Mouse (Mus musculus) Muller cell, postnatal 12 days (primary cell): ENCODE data around the gene Arhgap15.

Experiments
- DNase-seq: peaks from one replicate; pipeline ENCODE4 v3.0.0-alpha.2; 2015; ENCODE audit errors: inconsistent ontology term

The Arhgap15 gene

DNA sequence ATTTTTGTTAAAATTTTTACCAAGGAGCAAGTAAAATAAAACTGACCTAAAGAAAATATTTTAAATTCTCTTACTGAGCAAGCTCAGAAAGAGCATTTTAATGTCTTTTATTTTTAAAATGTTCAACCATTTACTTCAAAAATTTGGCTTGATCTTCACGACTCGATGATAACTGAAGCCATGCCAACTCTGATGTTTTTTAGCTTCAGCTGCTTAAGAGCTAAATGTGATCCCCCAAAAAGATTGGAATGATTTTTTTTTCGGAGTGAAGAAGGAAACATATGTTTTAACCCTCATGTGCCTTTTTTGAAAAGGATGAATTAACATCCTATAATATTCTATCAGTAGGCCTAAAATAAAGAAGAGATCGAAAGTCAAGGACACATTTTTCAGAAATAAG is 605.0 kb downstream of the Arhgap15 start:
- no peak for DNase-seq

DNA sequence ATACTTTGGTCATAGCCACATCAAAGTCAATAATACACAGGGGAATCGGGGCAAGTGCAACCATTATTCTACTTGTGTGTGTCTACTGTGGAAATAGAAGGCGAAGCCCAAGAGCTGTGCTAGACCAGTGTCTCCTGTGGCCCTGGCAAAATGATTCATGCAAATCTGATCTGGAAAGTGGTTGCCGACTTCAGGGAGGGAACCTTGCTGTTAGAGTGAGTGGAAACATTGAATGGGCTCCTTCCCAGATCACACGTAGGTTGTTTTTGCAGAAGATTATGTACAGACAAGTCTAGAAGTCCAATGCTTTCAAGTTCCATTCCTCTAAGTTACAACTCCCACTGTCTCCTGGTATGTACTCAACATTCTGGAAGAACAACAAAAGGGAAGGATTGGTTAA is 606.2 kb downstream of the Arhgap15 start:
- no peak for DNase-seq

GRCm38 (mm10) chr2:44355316-44355715 is 606.7 kb downstream of the Arhgap15 start:
- DNase-seq = no peak

GRCm38 (mm10) chr2:44356248-44356886 is 607.7 kb downstream of the Arhgap15 start:
- no peak for DNase-seq

- no peak for DNase-seq
These were observed 608.2 kb downstream of the Arhgap15 start for GRCm38 (mm10) chr2:44356887-44357251.

DNA sequence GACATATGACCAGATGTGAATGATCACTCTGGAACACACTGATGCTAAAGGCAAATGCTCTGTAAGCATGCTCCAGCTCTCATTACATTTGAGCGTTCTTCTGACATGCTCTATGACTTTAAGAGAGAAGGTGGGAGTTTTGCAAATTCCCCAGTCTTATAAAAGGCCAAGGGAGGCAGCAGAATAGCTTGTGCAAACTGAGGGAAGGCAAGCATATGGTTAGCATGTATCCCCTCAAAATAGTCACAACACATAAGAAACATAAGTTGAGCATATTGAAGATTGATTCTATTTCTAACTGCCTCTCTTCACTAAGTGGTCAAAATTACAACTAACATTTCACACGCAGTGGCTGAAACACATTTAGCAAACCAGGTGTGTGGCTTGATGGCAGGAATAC is 631.6 kb downstream of the Arhgap15 start:
- DNase-seq = no peak

GRCm38 (mm10) chr2:44384541-44384940 is 635.9 kb downstream of the Arhgap15 start:
- DNase-seq = no peak

DNA sequence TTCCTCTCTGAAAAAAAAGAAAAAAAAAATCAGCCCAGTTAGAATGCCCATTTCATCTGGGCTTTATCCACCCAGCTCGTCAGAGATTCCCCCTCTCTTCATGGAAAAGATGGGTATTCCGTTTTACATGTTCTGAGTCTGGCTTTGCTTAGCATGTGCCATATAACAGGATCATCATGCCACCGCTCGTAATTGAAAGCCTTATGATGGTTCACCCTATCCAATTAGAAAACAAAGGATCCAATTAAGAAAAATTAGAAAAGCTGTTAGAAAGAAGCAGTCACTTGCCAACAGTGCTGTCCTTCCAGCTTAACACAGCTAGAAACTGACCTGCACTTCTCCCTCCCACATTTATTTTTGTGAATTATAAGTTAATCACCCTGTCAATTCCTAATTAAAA is 640.9 kb downstream of the Arhgap15 start:
- DNase-seq = peak; percentile 13

DNA sequence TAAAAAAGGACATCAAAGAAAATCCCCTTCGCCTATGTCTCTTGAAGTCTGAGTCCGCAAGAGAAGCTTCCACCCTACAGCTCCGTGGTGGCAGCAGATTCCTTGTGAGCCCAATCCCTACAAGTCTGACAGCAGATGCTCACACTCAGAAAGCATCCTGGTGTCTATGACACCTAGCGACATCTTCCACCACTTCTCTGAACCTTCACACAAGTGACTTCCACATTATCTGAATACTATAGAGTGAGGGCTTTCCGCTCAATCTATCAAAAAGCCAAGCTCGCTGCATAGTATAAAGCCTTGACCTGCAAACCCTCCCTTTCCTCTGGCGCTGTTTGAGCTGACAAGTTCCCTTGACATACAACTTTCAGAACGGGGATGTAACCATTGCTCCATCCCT is 645.2 kb downstream of the Arhgap15 start:
- no peak for DNase-seq

DNA sequence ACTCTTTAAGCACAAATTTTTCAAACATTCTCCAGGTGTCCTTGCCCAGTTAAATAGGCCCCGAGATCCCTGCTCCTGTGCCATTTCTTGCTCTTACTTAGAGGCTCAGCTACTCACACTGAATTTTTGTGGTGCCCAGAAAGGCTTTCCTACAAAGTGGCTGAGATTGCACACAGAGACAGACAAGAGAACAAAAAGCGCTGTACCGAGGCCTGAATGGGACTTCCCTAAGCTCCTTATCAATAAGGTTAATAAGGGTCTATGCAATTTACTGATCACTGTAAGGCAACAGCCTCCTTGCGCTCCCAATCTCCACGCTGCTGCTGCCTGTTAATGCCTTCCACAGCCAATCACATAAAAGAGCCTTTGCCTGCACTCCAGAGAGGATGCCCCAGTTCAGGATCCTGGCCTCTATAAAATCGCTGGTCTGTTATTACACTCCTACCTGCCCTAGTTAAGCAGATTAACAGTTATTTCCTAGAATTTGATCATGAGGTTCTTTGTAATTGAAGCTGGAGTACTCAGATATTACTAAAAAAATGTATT is 646.4 kb downstream of the Arhgap15 start:
- DNase-seq = no peak

GRCm38 (mm10) chr2:44395577-44395976 is 647.0 kb downstream of the Arhgap15 start:
- no peak for DNase-seq

GRCm38 (mm10) chr2:44397209-44397608 is 648.6 kb downstream of the Arhgap15 start:
- DNase-seq = no peak

DNA sequence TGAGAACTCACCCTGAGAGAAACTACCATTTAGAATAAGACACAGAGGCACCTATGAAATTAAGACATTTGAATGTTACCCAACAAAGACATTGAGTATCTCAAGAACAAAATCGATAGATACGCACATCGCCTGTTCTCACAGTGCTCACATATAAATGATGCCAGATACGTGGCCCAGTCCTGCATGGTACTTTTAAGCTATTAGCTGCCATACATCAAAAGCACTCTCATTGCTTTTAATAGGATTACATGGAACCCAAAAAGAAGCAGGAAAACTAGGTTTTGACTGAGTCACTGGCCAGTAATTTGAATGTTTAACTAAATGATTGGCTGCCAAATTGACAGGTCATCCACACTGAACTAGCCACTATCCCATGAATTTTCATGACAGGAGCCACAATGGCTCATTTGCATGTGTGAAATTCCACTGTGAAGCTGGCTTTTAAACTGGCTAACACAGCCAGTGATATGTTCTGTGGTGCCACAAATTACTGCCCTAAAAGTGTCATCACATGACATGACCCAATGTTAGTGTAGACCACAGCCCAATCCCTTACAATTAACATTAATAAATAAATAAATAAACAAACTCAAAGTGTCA is 649.2 kb downstream of the Arhgap15 start:
- peak; percentile 48 for DNase-seq

DNA sequence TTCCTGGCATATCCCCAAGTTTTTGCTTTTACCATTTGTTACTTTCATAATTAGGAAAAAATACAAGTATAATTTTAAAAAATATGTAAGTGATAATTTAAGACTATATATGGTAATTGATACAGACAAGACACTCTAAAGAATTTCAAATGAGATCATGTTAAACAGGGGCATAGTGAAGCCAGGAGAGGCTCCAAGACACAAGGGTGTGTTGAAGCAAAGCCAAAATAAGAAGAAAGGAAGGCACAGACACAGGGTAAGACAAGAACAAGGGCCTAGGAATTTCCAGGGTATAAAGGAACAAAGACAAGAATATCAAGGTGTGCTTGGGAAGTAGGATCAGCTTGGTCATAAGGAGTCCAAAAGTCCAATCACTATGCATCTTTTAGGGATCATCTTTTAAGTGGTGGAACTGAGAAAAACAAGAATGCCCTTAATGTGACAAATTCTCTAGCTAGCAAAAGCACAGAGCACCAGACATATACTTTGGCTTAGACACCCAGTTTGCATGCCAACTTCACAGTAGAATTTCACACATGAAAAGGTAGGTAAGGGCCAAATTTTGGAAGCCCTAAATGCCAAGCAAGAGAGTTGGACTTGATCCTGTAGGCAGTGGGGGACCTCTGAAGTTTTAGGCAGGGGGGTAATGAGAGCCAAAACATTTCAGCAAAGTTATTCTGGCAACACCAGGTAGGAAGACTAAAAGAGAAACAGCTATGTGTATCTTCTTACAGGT is 650.7 kb downstream of the Arhgap15 start:
- DNase-seq = no peak

- DNase-seq = no peak
These were observed 653.2 kb downstream of the Arhgap15 start for GRCm38 (mm10) chr2:44401704-44402422.

GRCm38 (mm10) chr2:44411660-44412059 is 663.0 kb downstream of the Arhgap15 start:
- no peak for DNase-seq

- DNase-seq = no peak
These were observed 667.7 kb downstream of the Arhgap15 start for GRCm38 (mm10) chr2:44416331-44416730.

- no peak for DNase-seq
These were observed 671.1 kb downstream of the Arhgap15 start for GRCm38 (mm10) chr2:44419547-44420225.

GRCm38 (mm10) chr2:44430521-44430920 is 681.9 kb downstream of the Arhgap15 start:
- peak; percentile 62 for DNase-seq

GRCm38 (mm10) chr2:44436652-44437051 is 688.0 kb downstream of the Arhgap15 start:
- no peak for DNase-seq

GRCm38 (mm10) chr2:44437496-44438057 is 689.0 kb downstream of the Arhgap15 start:
- DNase-seq = no peak
